Mouse (Mus musculus): Measurements from ENCODE around the gene Mogat1. TPM values are rescaled to one million over a fixed set of nuclear protein-coding genes. Genes with fewer than 3 reads are reported as not detected.

Mogat1 gene
- polyA plus RNA-seq, 1 experiment from 2014 or later: 1.4 TPM

GRCm38 (mm10) chr1:78585080-78585479 is 74.3 kb downstream of the Mogat1 start:
- 66% methylated on average over 2 of the region's 2 CpGs for WGBS

DNA sequence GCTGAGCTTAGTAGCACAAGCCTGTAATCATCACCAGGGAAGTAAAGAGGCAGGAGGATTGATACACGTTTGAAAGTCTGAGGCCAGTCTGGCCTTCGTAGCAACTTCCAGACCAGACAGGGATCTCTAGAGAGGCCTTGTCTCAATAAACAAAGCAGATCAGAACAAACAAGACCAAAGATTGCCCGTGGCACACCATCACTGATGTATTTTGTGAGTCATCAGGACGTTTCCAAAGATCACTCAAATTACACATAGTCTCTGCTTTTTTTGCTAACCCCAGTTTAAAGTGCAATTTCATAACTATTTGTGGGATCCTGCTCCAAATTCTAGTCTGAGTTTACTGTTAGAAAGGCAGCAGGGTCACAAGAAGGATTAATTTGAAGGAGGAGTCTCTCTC is 76.2 kb downstream of the Mogat1 start:
- ATAC-seq (ENCODE audit: insufficient number of reproducible peaks, low FRiP score, low TSS enrichment, low read depth): no peak
- 26% methylated on average over 4 of the region's 4 CpGs for WGBS

More at GRCm38 (mm10) chr1:78585080-78585479, 74.3 kb downstream of the Mogat1 start:
- Histone ChIP-seq H3K9ac (no peak overlapping the region), H3K36me3 (no peaks in the 10 kb centered on the region), H3K4me1 (no peaks in the 10 kb centered on the region), H3K9me3 (replicated peaks) (no peaks in the 10 kb centered on the region), H3K27ac (replicated peaks) (no peak overlapping the region), H3K27me3 (no peaks in the 10 kb centered on the region), H3K4me2 (replicated peaks) (no peak overlapping the region), H3K4me3 (replicated peaks) (no peak overlapping the region)
- ATAC-seq (ENCODE audit: insufficient number of reproducible peaks, low FRiP score, low TSS enrichment, low read depth): no peak

More for the DNA sequence above, 76.2 kb downstream of the Mogat1 start:
- Histone ChIP-seq H3K4me1 (no peaks in the 10 kb centered on the region), H3K27ac (replicated peaks) (no peak overlapping the region), H3K4me2 (replicated peaks) (no peak overlapping the region), H3K27me3 (no peaks in the 10 kb centered on the region), H3K9ac (no peak overlapping the region), H3K9me3 (replicated peaks) (no peaks in the 10 kb centered on the region), H3K36me3 (no peaks in the 10 kb centered on the region), H3K4me3 (replicated peaks) (no peak overlapping the region)

Other genes starting within 250 kb of the Mogat1 start
- 3.2 and 3.6 TPM in 2 replicates for gene Sgpp2, start 200.6 kb upstream of the Mogat1 start, polyA plus RNA-seq (2015; fragmentation: Nextera tagmentation; extraction: Ambion mirVana)
- 121 and 123 TPM in 2 replicates for gene Farsb, start 22.1 kb upstream of the Mogat1 start, polyA plus RNA-seq (2015; fragmentation: Nextera tagmentation; extraction: Ambion mirVana)
- gene BC035947, start 1.2 kb downstream of the Mogat1 start, polyA plus RNA-seq (2015; fragmentation: Nextera tagmentation; extraction: Ambion mirVana): 0.49 and 0.70 TPM in 2 replicates
- 60.6 and 63.6 TPM in 2 replicates for gene Acsl3, start 146.8 kb downstream of the Mogat1 start, polyA plus RNA-seq (2015; fragmentation: Nextera tagmentation; extraction: Ambion mirVana)
- 4.0 and 4.1 TPM in 2 replicates for gene Utp14b, start 147.0 kb downstream of the Mogat1 start, polyA plus RNA-seq (2015; fragmentation: Nextera tagmentation; extraction: Ambion mirVana)

All from embryonic facial prominence, embryonic 15.5 days (tissue).